Mouse (Mus musculus) layer of hippocampus, adult 6 months (tissue): ENCODE data around the gene Dnase1l2. TPM values are rescaled to one million over a fixed set of nuclear protein-coding genes. Genes with fewer than 3 reads are reported as not detected.

Experiments
- long read RNA-seq, 2 experiments: library from polyadenylated mRNA; unstranded; transcript quantifications; one replicate each; pipeline ENCODE4 v2.0.0; 2019 to 2020
- polyA plus RNA-seq: library from polyadenylated mRNA; unstranded; fragments of <200 nt; fragmentation: Nextera tagmentation; gene quantifications from 2 replicates; pipeline ENCODE4 v1.2.3, GENCODE M21; 2021

The Dnase1l2 gene
- polyA plus RNA-seq = 0.18 and 0.29 TPM in 2 replicates
- long read RNA-seq, experiment 1 = 0 reads
- long read RNA-seq, experiment 2, partial matches to known transcripts = 0 of 1 reads
- long read RNA-seq, experiment 2, other reads (novel, unspliced or antisense) = 0 of 1 reads

GRCm38 (mm10) chr17:24442632-24443155, at the start of gene Dnase1l2:
Dnase1l2 (minus strand) TSS chr17:24443105.

GRCm38 (mm10) chr17:24488186-24488661, 45.3 kb upstream of the Dnase1l2 start, which contains the start of gene Caskin1:
Caskin1 (plus strand) TSS chr17:24488601.

GRCm38 (mm10) chr17:24478663-24479380, 35.9 kb upstream of the Dnase1l2 start, which contains the start of gene Mlst8:
Mlst8 (minus strand) TSS chr17:24479078.

GRCm38 (mm10) chr17:24473612-24474275, 30.8 kb upstream of the Dnase1l2 start, which contains the start of gene Bricd5:
Bricd5 (plus strand) TSS chr17:24473884.

GRCm38 (mm10) chr17:24469910-24470602, 27.2 kb upstream of the Dnase1l2 start, which contains the start of the genes E4f1 and Pgp:
E4f1 (minus strand) TSS chr17:24470313.
Pgp (plus strand) TSS chr17:24470392.

GRCm38 (mm10) chr17:24426471-24427169, 16.3 kb downstream of the Dnase1l2 start, which contains the start of gene Eci1:
Eci1 (plus strand) TSS chr17:24426641.

GRCm38 (mm10) chr17:24414230-24414976, 28.5 kb downstream of the Dnase1l2 start, which contains the start of gene Rnps1:
Rnps1 (plus strand) TSS chr17:24414565.

Other genes starting within 250 kb of the Dnase1l2 start
- gene Tbc1d24, start 237.5 kb downstream of the Dnase1l2 start, polyA plus RNA-seq = 13.4 and 14.3 TPM in 2 replicates
- gene Ntn3, start 233.6 kb downstream of the Dnase1l2 start, polyA plus RNA-seq = 1.7 and 2.5 TPM in 2 replicates
- 6.3 and 6.7 TPM in 2 replicates for gene Tedc2, start 222.3 kb downstream of the Dnase1l2 start, polyA plus RNA-seq
- 1.6 and 2.0 TPM in 2 replicates for gene Ccnf, start 191.6 kb downstream of the Dnase1l2 start, polyA plus RNA-seq
- 0.21 and 0.36 TPM in 2 replicates for gene Abca17, start 92.0 kb downstream of the Dnase1l2 start, polyA plus RNA-seq
- 14.0 and 19.0 TPM in 2 replicates for gene Abca3, start 91.2 kb downstream of the Dnase1l2 start, polyA plus RNA-seq
- gene Rnps1, start 28.5 kb downstream of the Dnase1l2 start, polyA plus RNA-seq = 101 and 105 TPM in 2 replicates
- 89.4 and 98.3 TPM in 2 replicates for gene Eci1, start 16.5 kb downstream of the Dnase1l2 start, polyA plus RNA-seq
- 12.4 and 12.9 TPM in 2 replicates for gene E4f1, start 27.2 kb upstream of the Dnase1l2 start, polyA plus RNA-seq
- gene Pgp, start 27.3 kb upstream of the Dnase1l2 start, polyA plus RNA-seq = 93.6 and 97.8 TPM in 2 replicates
- 1.6 and 1.7 TPM in 2 replicates for gene Bricd5, start 30.8 kb upstream of the Dnase1l2 start, polyA plus RNA-seq
- 15.9 and 16.3 TPM in 2 replicates for gene Mlst8, start 36.0 kb upstream of the Dnase1l2 start, polyA plus RNA-seq
- gene Caskin1, start 45.5 kb upstream of the Dnase1l2 start, polyA plus RNA-seq = 10.2 and 11.0 TPM in 2 replicates
- gene Traf7, start 84.8 kb upstream of the Dnase1l2 start, polyA plus RNA-seq = 17.9 and 20.8 TPM in 2 replicates
- 52.7 and 57.7 TPM in 2 replicates for gene Rab26, start 91.1 kb upstream of the Dnase1l2 start, polyA plus RNA-seq
- 8.1 and 9.0 TPM in 2 replicates for gene Pkd1, start 106.7 kb upstream of the Dnase1l2 start, polyA plus RNA-seq
- gene Tsc2, start 189.5 kb upstream of the Dnase1l2 start, polyA plus RNA-seq = 85.0 and 101 TPM in 2 replicates
- 6.2 and 6.5 TPM in 2 replicates for gene Nthl1, start 189.6 kb upstream of the Dnase1l2 start, polyA plus RNA-seq
- 41.7 and 49.7 TPM in 2 replicates for gene Slc9a3r2, start 207.2 kb upstream of the Dnase1l2 start, polyA plus RNA-seq
- 1.2 TPM in 2 replicates for gene Npw, start 215.4 kb upstream of the Dnase1l2 start, polyA plus RNA-seq
- gene Zfp598, start 226.6 kb upstream of the Dnase1l2 start, polyA plus RNA-seq = 0.99 and 1.2 TPM in 2 replicates
- 304 and 365 TPM in 2 replicates for gene Syngr3, start 246.8 kb upstream of the Dnase1l2 start, polyA plus RNA-seq